Mouse (Mus musculus): ENCODE measurements around the gene Cfap43. TPM values are rescaled to one million over a fixed set of nuclear protein-coding genes. Genes with fewer than 3 reads are reported as not detected.

Cfap43 gene
- polyA plus RNA-seq, 1 experiment from 2014 or later, result 0.97 TPM

GRCm38 (mm10) chr19:47731071-47731881, 187.8 kb downstream of the Cfap43 start, which contains the start of gene Sfr1:
Sfr1 (plus strand) TSS chr19:47731682.
- ATAC-seq (ENCODE audit: insufficient number of reproducible peaks, insufficient read depth, low FRiP score, low read depth), result peak; percentile 95
- Histone ChIP-seq H3K27ac (ENCODE audit: low read length) (peak within 1 kb of the TSS; percentile 99), H3K9me3 (ENCODE audit: control insufficient read depth, low read depth, low read length) (no peaks in the 10 kb centered on the region), H3K36me3 (ENCODE audit: control insufficient read depth, insufficient read depth, low read length) (peaks cover 36% of the 10 kb centered on the region), H3K4me2 (replicated peaks; ENCODE audit: low read depth, low read length) (peak within 1 kb of the TSS; percentile 57), H3K4me3 (ENCODE audit: low read depth, low read length) (peak within 1 kb of the TSS; percentile 72), H3K4me1 (ENCODE audit: control insufficient read depth, insufficient read depth, low read length) (peaks cover 20% of the 10 kb centered on the region), H3K27me3 (ENCODE audit: control insufficient read depth, insufficient read depth, low read length) (no peaks in the 10 kb centered on the region), H3K9ac (replicated peaks; ENCODE audit: low read depth, low read length) (peak within 1 kb of the TSS; percentile 74)
- under 1% methylated on average over 71 of the region's 72 CpGs for WGBS

- Histone ChIP-seq H3K9me3 (ENCODE audit: control insufficient read depth, low read depth, low read length) (no peaks in the 10 kb centered on the region), H3K9ac (replicated peaks; ENCODE audit: low read depth, low read length) (peak overlapping the region; percentile 71), H3K36me3 (ENCODE audit: control insufficient read depth, insufficient read depth, low read length) (peaks cover 30% of the 10 kb centered on the region), H3K27ac (ENCODE audit: low read length) (peak overlapping the region; percentile 99), H3K4me1 (ENCODE audit: control insufficient read depth, insufficient read depth, low read length) (peaks cover 20% of the 10 kb centered on the region), H3K4me2 (replicated peaks; ENCODE audit: low read depth, low read length) (peak overlapping the region; percentile 57), H3K4me3 (ENCODE audit: low read depth, low read length) (peak overlapping the region; percentile 72), H3K27me3 (ENCODE audit: control insufficient read depth, insufficient read depth, low read length) (no peaks in the 10 kb centered on the region)
- 0% methylated on average over 12 of the region's 12 CpGs for WGBS
- peak; percentile 86 for ATAC-seq (ENCODE audit: insufficient number of reproducible peaks, insufficient read depth, low FRiP score, low read depth)
Measured at GRCm38 (mm10) chr19:47730691-47731070, 188.4 kb downstream of the Cfap43 start.

- Histone ChIP-seq H3K9ac (replicated peaks; ENCODE audit: low read depth, low read length) (no peak overlapping the region), H3K9me3 (ENCODE audit: control insufficient read depth, low read depth, low read length) (no peaks in the 10 kb centered on the region), H3K27me3 (ENCODE audit: control insufficient read depth, insufficient read depth, low read length) (no peaks in the 10 kb centered on the region), H3K36me3 (ENCODE audit: control insufficient read depth, insufficient read depth, low read length) (no peaks in the 10 kb centered on the region), H3K4me1 (ENCODE audit: control insufficient read depth, insufficient read depth, low read length) (peaks cover 15% of the 10 kb centered on the region), H3K4me3 (ENCODE audit: low read depth, low read length) (no peak overlapping the region), H3K27ac (ENCODE audit: low read length) (no peak overlapping the region), H3K4me2 (replicated peaks; ENCODE audit: low read depth, low read length) (no peak overlapping the region)
- 76% methylated on average over 7 of the region's 7 CpGs for WGBS
- ATAC-seq (ENCODE audit: insufficient number of reproducible peaks, insufficient read depth, low FRiP score, low read depth), result no peak
Measured at GRCm38 (mm10) chr19:47725643-47726140, 193.4 kb downstream of the Cfap43 start.

- no peak overlapping the region for H3K27ac ChIP-seq (ENCODE audit: low read length)
- H3K27me3 ChIP-seq (ENCODE audit: control insufficient read depth, insufficient read depth, low read length), result no peaks in the 10 kb centered on the region
- H3K4me1 ChIP-seq (ENCODE audit: control insufficient read depth, insufficient read depth, low read length), result peaks cover 8% of the 10 kb centered on the region
- H3K36me3 ChIP-seq (ENCODE audit: control insufficient read depth, insufficient read depth, low read length), result no peaks in the 10 kb centered on the region
- H3K4me2 ChIP-seq (replicated peaks; ENCODE audit: low read depth, low read length), result no peak overlapping the region
- no peak overlapping the region for H3K9ac ChIP-seq (replicated peaks; ENCODE audit: low read depth, low read length)
- ATAC-seq (ENCODE audit: insufficient number of reproducible peaks, insufficient read depth, low FRiP score, low read depth), result no peak
- no peak overlapping the region for H3K4me3 ChIP-seq (ENCODE audit: low read depth, low read length)
- H3K9me3 ChIP-seq (ENCODE audit: control insufficient read depth, low read depth, low read length), result no peaks in the 10 kb centered on the region
- 71% methylated on average over 4 of the region's 4 CpGs for WGBS
Measured at GRCm38 (mm10) chr19:47724903-47725302, 194.2 kb downstream of the Cfap43 start.

- H3K36me3 ChIP-seq (ENCODE audit: control insufficient read depth, insufficient read depth, low read length), result no peaks in the 10 kb centered on the region
- H3K27ac ChIP-seq (ENCODE audit: low read length), result no peak overlapping the region
- WGBS, result 27% methylated on average over 6 of the region's 6 CpGs
- H3K4me1 ChIP-seq (ENCODE audit: control insufficient read depth, insufficient read depth, low read length), result 0 out of 2 replicates have a peak, but pooled peaks cover 2% of the 10 kb centered on the region
- no peak overlapping the region for H3K4me3 ChIP-seq (ENCODE audit: low read depth, low read length)
- H3K9me3 ChIP-seq (ENCODE audit: control insufficient read depth, low read depth, low read length), result no peaks in the 10 kb centered on the region
- no peak overlapping the region for H3K9ac ChIP-seq (replicated peaks; ENCODE audit: low read depth, low read length)
- ATAC-seq (ENCODE audit: insufficient number of reproducible peaks, insufficient read depth, low FRiP score, low read depth), result no peak
- no peaks in the 10 kb centered on the region for H3K27me3 ChIP-seq (ENCODE audit: control insufficient read depth, insufficient read depth, low read length)
- H3K4me2 ChIP-seq (replicated peaks; ENCODE audit: low read depth, low read length), result no peak overlapping the region
Measured at GRCm38 (mm10) chr19:47722471-47722870, 196.6 kb downstream of the Cfap43 start.

- Histone ChIP-seq H3K36me3 (ENCODE audit: control insufficient read depth, insufficient read depth, low read length) (no peaks in the 10 kb centered on the region), H3K9me3 (ENCODE audit: control insufficient read depth, low read depth, low read length) (no peaks in the 10 kb centered on the region), H3K27me3 (ENCODE audit: control insufficient read depth, insufficient read depth, low read length) (no peaks in the 10 kb centered on the region), H3K4me1 (ENCODE audit: control insufficient read depth, insufficient read depth, low read length) (0 out of 2 replicates have a peak, but pooled peaks cover 2% of the 10 kb centered on the region), H3K4me3 (ENCODE audit: low read depth, low read length) (no peak overlapping the region), H3K27ac (ENCODE audit: low read length) (no peak overlapping the region), H3K9ac (replicated peaks; ENCODE audit: low read depth, low read length) (no peak overlapping the region), H3K4me2 (replicated peaks; ENCODE audit: low read depth, low read length) (no peak overlapping the region)
- WGBS, result 95% methylated on average over 3 of the region's 3 CpGs
- ATAC-seq (ENCODE audit: insufficient number of reproducible peaks, insufficient read depth, low FRiP score, low read depth), result no peak
Measured at GRCm38 (mm10) chr19:47719147-47719546, 199.9 kb downstream of the Cfap43 start.

GRCm38 (mm10) chr19:47716144-47716543, 202.9 kb downstream of the Cfap43 start:
- Histone ChIP-seq H3K36me3 (ENCODE audit: control insufficient read depth, insufficient read depth, low read length) (no peaks in the 10 kb centered on the region), H3K4me3 (ENCODE audit: low read depth, low read length) (no peak overlapping the region), H3K4me1 (ENCODE audit: control insufficient read depth, insufficient read depth, low read length) (no peaks in the 10 kb centered on the region), H3K9me3 (ENCODE audit: control insufficient read depth, low read depth, low read length) (no peaks in the 10 kb centered on the region), H3K27ac (ENCODE audit: low read length) (no peak overlapping the region), H3K4me2 (replicated peaks; ENCODE audit: low read depth, low read length) (no peak overlapping the region), H3K27me3 (ENCODE audit: control insufficient read depth, insufficient read depth, low read length) (no peaks in the 10 kb centered on the region), H3K9ac (replicated peaks; ENCODE audit: low read depth, low read length) (no peak overlapping the region)
- ATAC-seq (ENCODE audit: insufficient number of reproducible peaks, insufficient read depth, low FRiP score, low read depth), result no peak
- 63% methylated on average over 2 of the region's 2 CpGs for WGBS

GRCm38 (mm10) chr19:47713457-47713856, 205.6 kb downstream of the Cfap43 start:
- Histone ChIP-seq H3K4me1 (ENCODE audit: control insufficient read depth, insufficient read depth, low read length) (no peaks in the 10 kb centered on the region), H3K4me2 (replicated peaks; ENCODE audit: low read depth, low read length) (no peak overlapping the region), H3K4me3 (ENCODE audit: low read depth, low read length) (no peak overlapping the region), H3K9ac (replicated peaks; ENCODE audit: low read depth, low read length) (no peak overlapping the region), H3K36me3 (ENCODE audit: control insufficient read depth, insufficient read depth, low read length) (no peaks in the 10 kb centered on the region), H3K27me3 (ENCODE audit: control insufficient read depth, insufficient read depth, low read length) (no peaks in the 10 kb centered on the region), H3K9me3 (ENCODE audit: control insufficient read depth, low read depth, low read length) (no peaks in the 10 kb centered on the region), H3K27ac (ENCODE audit: low read length) (peak overlapping the region; percentile 27; the same call in 1 of the 2 replicates)
- WGBS, result 69% methylated on average over 9 of the region's 9 CpGs
- ATAC-seq (ENCODE audit: insufficient number of reproducible peaks, insufficient read depth, low FRiP score, low read depth), result no peak

Measured in stomach, embryonic 14.5 days (tissue).